ENCODE assay signal across 15 mouse cellular contexts in the genomic region with DNA sequence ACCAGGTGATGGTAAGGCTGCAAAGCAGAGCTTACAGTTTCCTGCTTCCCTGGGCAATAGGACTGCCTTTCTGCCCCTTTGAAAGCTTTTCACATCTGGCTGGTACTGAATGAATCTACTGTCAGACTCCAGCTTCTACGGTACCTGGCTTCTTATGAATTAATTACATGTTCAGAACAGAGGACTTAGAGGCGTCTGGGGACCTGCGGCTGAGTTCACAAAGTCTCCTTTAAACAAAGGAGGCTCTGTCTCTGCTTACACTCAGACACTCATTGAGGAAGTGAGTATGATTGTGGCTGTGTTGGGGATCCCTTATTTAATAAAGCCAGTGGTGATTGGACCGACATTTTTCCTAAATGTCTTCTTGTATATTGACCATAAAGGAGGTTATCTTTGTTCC.
DNase-seq lines count a peak whose midpoint lies in the region; ATAC-seq lines count a peak whose summit lies in the region.
"Had no signal": no experiment of that assay in that cellular context is flagged by ENCODE, and none has a peak within 500 bp of the region (broad histone marks: within the 10 kb centered on the region; RNA-seq: fewer than 3 reads in every experiment).

No protein-coding gene starts in this region.

- no peaks in the 10 kb centered on the region for H3K36me3 ChIP-seq in midbrain, embryonic 12.5 days
- no peaks in the 10 kb centered on the region for H3K36me3 ChIP-seq in midbrain, embryonic 16.5 days (ENCODE audit: control insufficient read depth, insufficient read depth, low read length)
- no peaks in the 10 kb centered on the region for H3K36me3 ChIP-seq in intestine, embryonic 14.5 days (ENCODE audit: control insufficient read depth, insufficient read depth, low read length)
- H3K36me3 ChIP-seq: liver, embryonic 15.5 days had no signal

- H3K4me1 ChIP-seq in midbrain, embryonic 12.5 days: no peaks in the 10 kb centered on the region
- H3K4me1 ChIP-seq in midbrain, embryonic 16.5 days (ENCODE audit: control insufficient read depth, insufficient read depth, low read length): no peaks in the 10 kb centered on the region
- no peaks in the 10 kb centered on the region for H3K4me1 ChIP-seq in intestine, embryonic 14.5 days (replicated peaks; ENCODE audit: control insufficient read depth, insufficient read depth, low read length)
- H3K4me1 ChIP-seq: liver, embryonic 15.5 days had no signal

- H3K4me3 ChIP-seq in midbrain, embryonic 12.5 days: no peak overlapping the region
- H3K4me3 ChIP-seq in midbrain, embryonic 16.5 days (ENCODE audit: low read depth, low read length): no peak overlapping the region
- no peak overlapping the region for H3K4me3 ChIP-seq in intestine, embryonic 14.5 days (ENCODE audit: low read depth, low read length)
- H3K4me3 ChIP-seq: liver, embryonic 15.5 days; myocyte had no signal

- H3K9me3 ChIP-seq in midbrain, embryonic 12.5 days: no peaks in the 10 kb centered on the region
- no peaks in the 10 kb centered on the region for H3K9me3 ChIP-seq in midbrain, embryonic 16.5 days (replicated peaks; ENCODE audit: control insufficient read depth, low read length, poor library complexity, severe bottlenecking)
- no peaks in the 10 kb centered on the region for H3K9me3 ChIP-seq in intestine, embryonic 14.5 days (ENCODE audit: control insufficient read depth, low read length)
- H3K9me3 ChIP-seq: liver, embryonic 15.5 days had no signal

- 0 out of 2 replicates have a peak, but pooled peaks have one; percentile 19 for ATAC-seq in midbrain, embryonic 12.5 days (ENCODE audit: low FRiP score, low read depth)
- no peak for ATAC-seq in midbrain, embryonic 16.5 days
- ATAC-seq in intestine, embryonic 14.5 days (replicated peaks; ENCODE audit: low FRiP score, low TSS enrichment, low read depth): no peak
- ATAC-seq: activated CD4-positive, CD25-positive, alpha-beta regulatory T cell, adult 4 months; CD4-positive, CD25-positive, alpha-beta regulatory T cell, adult 4 months had no signal

- 59% methylated on average over 4 of the region's 4 CpGs for WGBS in midbrain, embryonic 12.5 days
- WGBS in midbrain, embryonic 16.5 days: 42% methylated on average over 4 of the region's 4 CpGs
- WGBS in intestine, embryonic 14.5 days: 34% methylated on average over 4 of the region's 4 CpGs

- no peak overlapping the region for H3K9ac ChIP-seq in midbrain, embryonic 12.5 days (replicated peaks)
- H3K9ac ChIP-seq in midbrain, embryonic 16.5 days (ENCODE audit: low read depth, low read length): no peak overlapping the region
- no peak overlapping the region for H3K9ac ChIP-seq in intestine, embryonic 14.5 days (ENCODE audit: low read length)
- H3K9ac ChIP-seq: liver, embryonic 15.5 days had no signal

- H3K27me3 ChIP-seq in midbrain, embryonic 12.5 days: no peaks in the 10 kb centered on the region
- no peaks in the 10 kb centered on the region for H3K27me3 ChIP-seq in midbrain, embryonic 16.5 days (ENCODE audit: control insufficient read depth, insufficient read depth, low read depth, low read length)
- no peaks in the 10 kb centered on the region for H3K27me3 ChIP-seq in intestine, embryonic 14.5 days (replicated peaks; ENCODE audit: control insufficient read depth, insufficient read depth, low read length)
- H3K27me3 ChIP-seq: liver, embryonic 15.5 days had no signal

- H3K27ac ChIP-seq in midbrain, embryonic 12.5 days (replicated peaks): no peak overlapping the region
- H3K27ac ChIP-seq in midbrain, embryonic 16.5 days (ENCODE audit: low read length): no peak overlapping the region
- H3K27ac ChIP-seq in intestine, embryonic 14.5 days (ENCODE audit: low read depth): 0 out of 2 replicates have a peak overlapping the region, but pooled peaks have one; percentile 11
- H3K27ac ChIP-seq: liver, embryonic 15.5 days; macrophage had no signal

- H3K4me2 ChIP-seq in midbrain, embryonic 12.5 days (replicated peaks): no peak overlapping the region
- no peak overlapping the region for H3K4me2 ChIP-seq in midbrain, embryonic 16.5 days (ENCODE audit: low read length)
- no peak overlapping the region for H3K4me2 ChIP-seq in intestine, embryonic 14.5 days (ENCODE audit: low read length)
- H3K4me2 ChIP-seq: liver, embryonic 15.5 days had no signal

- peak; percentile 35 for DNase-seq in embryo, embryonic 11.5 days (ENCODE audit: low read depth, low spot score)
- no peak for DNase-seq in intestine, embryonic 14.5 days (ENCODE audit: low spot score)
- peak; percentile 68 for DNase-seq in mesoderm, embryonic 11.5 days (ENCODE audit: low read depth, low spot score)
- no peak for DNase-seq in spleen, postnatal 4 days (ENCODE audit: low spot score in 2 of 2)
- DNase-seq in layer of hippocampus, adult 11-12 months (ENCODE audit: low spot score): no peak
- DNase-seq: cerebellum, adult 11 months; heart, postnatal 36 days; kidney, adult 8-10 months had no signal

Comparison
In these comparisons a context has a peak if more than half of its experiments do, and no peak if none do; other contexts are left out.
1. DNase-seq: peak in embryo, embryonic 11.5 days (single experiment) and mesoderm, embryonic 11.5 days (single experiment); none in intestine, embryonic 14.5 days (single experiment), spleen, postnatal 4 days (0 of 2) and layer of hippocampus, adult 11-12 months (single experiment).